Mouse (Mus musculus) granulocyte monocyte progenitor cell, adult 5-6 weeks (primary cell): ENCODE results near the gene Krtap26-1. TPM values are rescaled to one million over a fixed set of nuclear protein-coding genes. Genes with fewer than 3 reads are reported as not detected.

Source experiments
- ATAC-seq: replicated peaks from 2 replicates; pipeline ENCODE4 v1.8.0; 2016; ENCODE audit warnings: mild to moderate bottlenecking, moderate TSS enrichment, inconsistent platforms; ENCODE audit not compliant: poor library complexity, severe bottlenecking
- total RNA-seq, 2 experiments: library from RNA; stranded (forward) in 1 of 2; stranded (reverse) in 1 of 2; fragments of 200-712, 200-1000 nt in 1 of 2; fragments of >200 nt in 1 of 2; fragmentation: Nextera tagmentation in 1 of 2; gene quantifications; 2 replicates each; pipeline ENCODE4 v1.2.3; 2014 to 2017

The Krtap26-1 gene
- total RNA-seq (2014; fragmentation: Nextera tagmentation) (not detected in 2 replicates), total RNA-seq (2017) (not detected in 2 replicates)

- ATAC-seq = no peak
Observed at GRCm38 (mm10) chr16:88647358-88647846, at the start of gene Krtap26-1. TSS of gene Krtap26-1 (minus strand) at chr16:88647796.

DNA sequence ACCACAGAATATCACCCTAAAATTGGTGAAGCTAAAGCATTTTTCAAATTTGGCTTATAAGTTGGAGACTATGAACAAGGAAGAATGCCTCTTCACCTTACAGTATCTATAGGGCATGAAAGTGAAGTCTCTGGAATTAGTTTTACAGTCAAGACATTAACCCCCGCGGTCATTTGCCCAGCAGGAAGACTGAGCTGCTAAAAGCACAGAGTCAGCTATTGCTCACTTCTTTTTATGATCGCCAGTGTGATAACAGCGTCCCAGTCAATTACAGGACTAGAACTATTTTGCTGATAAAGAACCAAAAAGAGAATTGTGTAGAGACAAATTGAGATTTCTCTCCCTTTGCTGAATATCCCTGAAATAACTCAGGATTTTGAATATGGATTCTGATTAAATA lies 48.7 kb upstream of the Krtap26-1 start:
- ATAC-seq = no peak

DNA sequence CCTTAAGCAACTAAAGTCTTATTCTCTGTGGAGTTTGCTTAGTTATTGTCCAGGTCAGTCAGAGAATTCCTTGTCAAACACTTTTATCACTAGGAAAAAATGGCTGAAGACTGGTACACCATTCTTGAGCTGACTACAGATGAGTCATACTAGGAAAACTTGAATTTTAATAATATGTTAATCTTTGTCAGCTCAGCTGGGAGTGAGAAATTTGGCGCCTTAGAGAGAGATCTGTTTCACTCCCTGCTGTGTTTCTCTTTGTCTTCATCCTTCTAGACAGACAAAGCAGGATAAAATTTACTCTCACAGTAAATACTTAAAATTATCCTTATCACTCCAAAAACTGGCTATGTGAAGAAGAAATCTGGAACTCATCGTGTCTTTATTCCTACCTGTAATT lies 33.7 kb upstream of the Krtap26-1 start:
- no peak for ATAC-seq

GRCm38 (mm10) chr16:88679099-88679498 lies 31.5 kb upstream of the Krtap26-1 start:
- ATAC-seq = no peak

GRCm38 (mm10) chr16:88671571-88671970 lies 24.0 kb upstream of the Krtap26-1 start, which contains the start of gene Krtap27-1:
TSS of gene Krtap27-1 (minus strand) at chr16:88671671.
- ATAC-seq = no peak

DNA sequence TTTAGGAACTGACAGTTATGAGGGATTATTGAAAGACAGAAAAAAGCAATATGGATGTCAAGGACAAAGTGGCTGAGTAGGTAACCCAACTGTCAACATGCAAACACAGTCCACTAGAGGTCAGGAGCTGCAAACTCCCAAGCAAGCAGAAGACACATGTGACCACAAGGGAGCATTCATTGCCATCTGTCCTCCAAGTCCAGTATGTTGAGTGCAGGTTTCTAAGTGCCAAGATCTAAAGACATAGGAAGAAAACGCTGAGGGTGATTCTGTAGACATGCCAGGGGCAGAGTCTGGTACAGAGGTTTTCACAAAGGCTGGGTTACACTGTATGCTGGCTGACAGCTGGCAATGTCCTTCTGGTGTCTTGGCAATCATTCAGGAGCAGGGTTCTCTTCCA lies 9.8 kb upstream of the Krtap26-1 start:
- ATAC-seq = no peak

GRCm38 (mm10) chr16:88651952-88652351 lies 4.4 kb upstream of the Krtap26-1 start:
- ATAC-seq = no peak

DNA sequence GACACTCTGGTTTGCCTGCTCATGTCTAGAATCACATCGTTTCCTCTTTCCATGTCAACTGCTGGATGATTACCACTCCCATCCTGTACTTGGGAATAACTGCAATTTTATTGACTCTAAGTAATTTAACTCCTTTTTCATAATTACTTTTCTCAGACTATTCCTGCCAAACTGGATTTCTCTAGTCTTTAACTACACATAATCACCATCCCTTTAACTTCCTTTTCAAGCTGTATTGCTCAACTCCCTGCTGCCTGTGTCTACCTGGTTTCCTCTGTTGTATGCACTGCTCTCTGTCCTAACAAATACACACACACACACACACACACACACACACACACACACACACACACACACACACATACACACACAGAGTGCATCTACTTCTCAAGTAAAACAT lies 3.5 kb upstream of the Krtap26-1 start:
- ATAC-seq = no peak

GRCm38 (mm10) chr16:88646366-88647111 lies 1.1 kb downstream of the Krtap26-1 start:
- no peak for ATAC-seq

- ATAC-seq = no peak
Observed at GRCm38 (mm10) chr16:88640053-88640452, 7.5 kb downstream of the Krtap26-1 start.

GRCm38 (mm10) chr16:88635142-88635541 lies 12.5 kb downstream of the Krtap26-1 start:
- ATAC-seq = no peak

- ATAC-seq = no peak
Observed at GRCm38 (mm10) chr16:88631474-88631873, 16.1 kb downstream of the Krtap26-1 start.

DNA sequence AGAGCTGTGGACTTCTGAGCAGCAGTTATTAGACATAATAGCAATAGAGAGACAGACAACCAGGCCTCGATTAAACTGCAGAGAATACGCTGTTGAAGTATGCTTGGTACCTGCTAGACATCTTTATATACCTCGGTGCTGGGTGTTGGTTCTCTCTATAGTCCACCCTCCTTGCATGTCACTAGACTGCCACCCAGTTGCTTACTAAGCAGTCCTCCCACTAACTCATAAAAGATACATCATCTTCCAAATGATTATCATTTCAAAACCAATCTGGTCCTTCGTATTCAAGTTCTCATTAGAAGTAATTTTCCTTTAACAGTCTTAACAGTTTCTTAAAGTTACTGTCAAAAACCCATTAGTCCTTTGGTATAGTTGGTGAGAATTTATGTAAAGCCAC lies 20.0 kb downstream of the Krtap26-1 start, which contains the start of gene 2310079G19Rik:
Gene 2310079G19Rik, minus strand, starts transcription at position 101 of the 400 bp plus-strand sequence.
- no peak for ATAC-seq

- no peak for ATAC-seq
Observed at GRCm38 (mm10) chr16:88612712-88613111, 34.9 kb downstream of the Krtap26-1 start.

DNA sequence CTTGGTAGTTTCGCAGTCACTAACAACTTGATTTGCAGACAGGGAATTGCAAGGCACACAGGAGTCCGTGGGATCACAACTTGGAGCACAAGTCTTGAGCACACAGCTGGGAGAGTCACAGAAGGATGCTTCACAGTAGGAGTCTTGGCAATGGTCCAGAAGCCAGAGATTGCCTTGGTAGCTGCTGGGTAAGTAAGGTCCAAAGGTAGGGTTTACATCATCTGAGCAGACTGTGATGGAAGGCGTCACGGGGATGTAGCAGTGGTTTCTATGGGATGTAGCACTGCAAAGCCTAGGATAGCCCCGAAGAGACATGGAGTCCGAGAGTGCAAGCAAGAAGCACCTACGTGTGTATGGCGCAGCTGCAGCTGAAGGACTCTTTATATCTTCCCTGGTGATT lies 35.7 kb downstream of the Krtap26-1 start, which contains the start of gene Krtap24-1:
Gene Krtap24-1, minus strand, starts transcription at position 358 of the 400 bp plus-strand sequence.
- no peak for ATAC-seq

DNA sequence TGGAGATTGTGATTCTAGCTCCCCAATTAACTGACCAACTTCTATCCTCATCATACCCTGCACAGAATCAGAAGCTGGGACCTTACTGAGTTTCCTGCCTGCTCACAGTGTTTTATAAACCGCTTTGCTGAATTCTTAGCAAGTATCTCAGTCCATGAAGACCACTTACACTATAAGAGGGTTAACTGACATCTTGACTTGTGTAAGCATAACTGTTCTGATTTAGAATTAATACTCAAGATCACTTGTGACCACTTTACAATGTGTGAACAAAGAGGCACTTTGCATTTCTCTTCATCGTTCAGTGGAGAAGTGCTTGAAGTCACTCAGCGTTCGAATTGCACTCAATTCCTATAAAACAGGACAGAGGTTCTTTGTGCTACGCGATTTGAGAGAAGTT lies 43.0 kb downstream of the Krtap26-1 start:
- ATAC-seq = no peak

DNA sequence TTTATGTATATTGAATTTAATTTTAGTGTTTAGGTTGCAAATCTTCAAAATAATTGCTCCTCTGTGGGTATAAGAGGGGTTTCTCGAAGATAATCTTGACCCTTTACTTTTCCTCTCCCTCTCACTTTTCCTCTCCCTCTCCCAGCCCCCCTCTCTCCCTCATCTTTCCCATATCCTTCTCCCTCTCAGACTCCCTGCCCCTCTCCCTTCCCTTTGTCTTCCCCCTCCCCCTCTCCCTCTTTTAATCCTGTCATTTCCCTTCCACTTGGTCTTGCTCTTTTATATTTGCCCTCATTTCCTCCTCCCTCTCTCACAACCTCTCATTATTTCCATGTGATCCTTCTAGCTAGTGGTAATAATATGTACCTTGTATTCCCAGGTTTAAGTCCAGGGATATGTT lies 45.1 kb downstream of the Krtap26-1 start:
- no peak for ATAC-seq

DNA sequence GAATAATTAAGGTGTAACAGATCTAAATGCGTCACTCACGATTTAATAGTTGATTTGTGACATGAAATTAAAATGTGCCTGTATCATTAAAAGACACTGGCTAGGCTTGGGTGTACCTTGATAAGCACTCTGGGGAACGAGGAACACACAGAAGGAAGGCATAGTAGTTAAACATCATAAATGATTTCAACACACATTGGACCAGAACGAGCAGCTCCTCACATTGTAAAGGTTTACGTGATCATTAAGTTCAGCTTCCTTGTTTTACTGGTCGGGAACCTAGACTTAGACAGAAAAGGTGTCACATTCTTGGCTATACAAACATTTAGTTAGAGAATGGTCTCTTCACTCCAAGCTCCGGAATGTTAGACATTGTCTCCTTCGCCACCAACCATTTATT lies 47.3 kb downstream of the Krtap26-1 start:
- no peak for ATAC-seq

DNA sequence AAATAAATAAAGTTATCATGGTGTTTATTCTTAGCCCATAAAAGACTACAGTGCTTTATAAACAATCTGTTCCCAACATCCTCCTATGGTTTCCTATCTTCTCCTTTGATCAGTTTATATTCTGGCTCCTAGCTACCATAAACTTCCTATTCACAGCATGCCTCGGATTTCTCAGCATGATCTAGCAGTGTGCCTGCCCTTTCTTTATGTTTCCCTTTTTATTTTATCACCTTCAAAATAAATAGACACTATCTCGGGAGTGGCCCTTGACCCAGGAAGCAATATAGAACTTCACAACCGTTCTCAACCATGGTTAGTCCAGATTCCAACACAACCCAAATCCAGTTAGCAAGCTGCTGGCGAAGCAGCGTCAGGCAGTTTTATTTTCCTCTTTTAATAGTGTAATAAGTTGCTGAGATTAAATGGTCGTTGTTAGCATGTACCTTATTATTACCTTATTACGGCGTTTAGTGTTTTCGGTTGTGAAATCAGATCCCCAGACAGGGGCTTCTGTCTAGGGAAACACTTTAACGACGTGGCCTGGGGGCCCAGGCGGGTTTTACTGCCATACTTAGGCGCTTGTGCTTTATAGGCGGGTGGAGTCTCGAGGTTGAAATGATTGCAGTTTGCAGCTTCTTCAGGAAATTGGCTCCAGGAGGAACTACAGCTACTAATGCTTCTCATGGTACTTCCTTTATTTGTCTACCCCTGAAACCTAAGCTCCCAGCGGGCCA lies 47.9 kb downstream of the Krtap26-1 start:
- ATAC-seq = no peak
